Mouse (Mus musculus) heart, postnatal 4 days (tissue): Measurements from ENCODE around the gene Cryzl2. TPM values are rescaled to one million over a fixed set of nuclear protein-coding genes. Genes with fewer than 3 reads are reported as not detected.
A peak's percentile ranks its signal among the peaks of the same experiment; 100 is the strongest.

ENCODE experiments used
- DNase-seq: peaks from one replicate; pipeline ENCODE4 v3.0.0; 2021
- total RNA-seq, 2 experiments: library from RNA; stranded (reverse); gene quantifications; 2 replicates each; pipeline ENCODE4 v1.2.3; 2021

Cryzl2 gene
- total RNA-seq, 2 experiments from 2014 or later = 20.1 to 22.8 TPM

DNA sequence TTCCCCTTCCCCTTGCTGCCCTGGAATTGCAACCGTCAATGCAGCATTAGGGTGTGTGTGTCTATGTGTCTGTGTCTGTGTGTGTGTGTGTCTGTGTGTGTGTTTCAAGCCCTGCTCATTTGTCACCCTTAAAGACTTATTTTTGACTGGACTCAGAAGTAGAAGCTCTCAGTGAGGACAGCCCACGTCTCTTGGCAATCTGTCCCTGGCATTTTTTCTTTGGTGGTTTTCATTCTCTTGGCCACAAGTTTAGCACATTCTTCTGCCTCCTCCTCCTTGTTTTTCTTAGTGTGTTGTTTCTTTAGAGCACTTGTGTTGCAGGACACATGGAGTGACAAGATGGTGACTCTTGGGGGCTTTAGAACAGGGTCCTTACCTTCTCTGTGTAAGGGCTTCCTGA is 17.9 kb downstream of the Cryzl2 start:
- no peak for DNase-seq

DNA sequence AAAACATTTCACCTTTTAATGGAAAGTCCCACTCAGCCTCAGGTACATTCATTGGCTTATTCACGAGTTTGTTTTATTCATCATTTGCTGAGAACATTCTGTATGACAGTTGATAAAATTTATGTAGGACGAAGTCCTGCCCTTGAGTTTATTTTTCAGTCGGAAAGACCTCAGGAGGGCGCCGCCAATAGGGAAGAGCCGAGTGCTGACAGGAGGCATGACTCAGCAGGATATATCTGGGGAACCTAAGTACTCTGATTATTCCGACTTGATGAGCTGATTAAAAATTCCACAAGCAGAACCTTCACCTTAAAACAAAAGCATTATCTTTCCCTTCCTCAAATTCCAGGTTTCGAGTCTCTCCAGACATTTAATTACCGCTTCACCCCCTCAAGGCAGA is 21.7 kb downstream of the Cryzl2 start:
- DNase-seq = no peak

DNA sequence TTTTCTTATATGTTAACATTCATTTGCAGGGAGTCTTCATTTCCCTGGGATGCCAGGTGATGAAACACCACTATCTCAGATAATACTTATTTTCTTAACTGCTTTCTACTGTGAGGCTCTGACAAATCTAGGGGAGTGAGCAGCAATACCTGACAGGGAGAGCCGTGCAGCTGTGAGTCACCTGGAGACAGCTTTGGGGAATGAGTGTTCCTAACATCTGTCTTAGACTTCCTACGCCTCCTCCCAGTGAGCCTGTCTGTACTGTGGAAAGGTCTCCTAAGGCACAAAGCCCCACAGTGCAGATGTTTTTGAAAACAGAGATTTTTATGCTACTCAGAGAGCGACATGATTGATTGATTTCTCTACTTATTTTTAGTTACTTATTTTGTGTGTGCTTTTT is 22.5 kb downstream of the Cryzl2 start:
- no peak for DNase-seq

DNA sequence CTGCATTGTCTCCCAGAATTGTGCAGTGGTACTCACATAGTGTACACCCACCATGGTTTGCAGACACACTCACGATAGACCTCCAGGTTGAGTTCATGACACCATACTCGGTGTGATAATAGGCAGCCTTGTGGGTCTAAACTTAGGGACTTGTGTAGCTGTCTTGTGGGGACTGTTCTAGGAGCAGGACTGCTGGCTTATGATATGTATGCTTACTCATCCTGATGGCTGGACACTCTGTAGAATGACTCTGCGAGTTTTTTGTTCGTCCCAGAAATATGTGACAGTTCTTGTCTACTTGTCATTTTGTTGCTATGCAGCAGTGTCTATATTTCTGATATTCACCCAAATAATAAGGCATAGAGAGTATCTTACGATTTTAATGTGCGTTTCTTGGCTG is 23.3 kb downstream of the Cryzl2 start:
- no peak for DNase-seq

DNA sequence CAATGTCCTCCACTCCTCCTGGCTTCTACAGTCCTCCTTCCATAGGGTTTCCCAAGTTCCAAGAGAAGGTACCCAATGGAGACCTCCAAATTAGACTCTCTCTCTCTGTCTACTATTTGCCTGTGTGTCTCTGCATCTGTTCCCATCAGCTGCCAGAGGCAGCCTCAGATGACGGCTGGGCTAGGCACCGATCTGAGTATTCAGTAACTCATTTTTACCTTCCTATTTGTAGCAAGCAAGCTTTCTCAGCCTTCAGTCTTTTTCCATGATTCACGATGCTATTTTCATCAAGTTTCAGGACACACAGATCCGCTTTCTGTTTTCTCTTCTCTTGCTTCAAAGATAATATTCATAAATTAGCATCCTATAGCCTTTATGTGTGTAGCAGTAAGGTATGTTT is 25.8 kb downstream of the Cryzl2 start:
- no peak for DNase-seq

DNA sequence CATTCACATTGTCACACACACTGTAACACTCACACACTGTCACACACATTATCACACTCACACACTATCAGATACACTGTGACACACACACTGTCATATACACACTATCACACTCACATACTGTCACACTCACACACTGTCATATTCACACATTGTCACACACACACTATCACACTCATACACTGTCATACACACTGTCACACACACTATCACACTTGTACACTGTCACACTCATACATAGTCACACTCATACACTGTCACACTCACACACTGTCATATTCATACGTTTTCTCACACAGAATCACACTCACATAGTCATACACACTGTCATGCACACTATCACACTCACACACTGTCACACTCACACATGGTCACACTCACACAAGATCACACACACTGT is 42.3 kb downstream of the Cryzl2 start:
- no peak for DNase-seq

DNA sequence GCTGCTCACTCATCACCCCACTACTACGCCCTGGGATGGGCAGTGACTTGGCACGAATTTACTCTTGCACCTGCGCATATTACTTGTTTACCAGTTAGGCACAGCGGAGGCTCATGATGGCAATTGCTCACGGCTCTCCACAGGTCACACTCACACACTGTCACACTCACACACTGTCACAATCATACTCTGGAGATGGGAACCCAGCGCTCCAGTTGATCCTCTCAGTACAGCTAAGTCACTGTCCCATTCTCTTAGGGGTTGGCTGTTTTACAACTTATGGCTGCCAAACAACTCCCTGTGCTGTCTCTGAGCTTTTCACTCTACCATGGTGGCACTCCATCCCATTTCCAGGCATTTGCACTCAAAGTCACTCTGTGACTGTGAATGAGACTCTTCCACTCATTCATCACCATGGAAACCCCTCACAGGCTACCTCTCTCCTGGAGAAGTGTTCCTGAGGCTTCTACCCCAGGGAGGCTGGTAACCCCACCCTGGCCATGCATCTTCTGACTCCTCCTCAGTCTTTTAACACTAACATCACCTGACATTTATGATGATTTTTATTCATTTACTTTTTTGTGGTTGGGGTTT is 43.1 kb downstream of the Cryzl2 start:
- no peak for DNase-seq

DNA sequence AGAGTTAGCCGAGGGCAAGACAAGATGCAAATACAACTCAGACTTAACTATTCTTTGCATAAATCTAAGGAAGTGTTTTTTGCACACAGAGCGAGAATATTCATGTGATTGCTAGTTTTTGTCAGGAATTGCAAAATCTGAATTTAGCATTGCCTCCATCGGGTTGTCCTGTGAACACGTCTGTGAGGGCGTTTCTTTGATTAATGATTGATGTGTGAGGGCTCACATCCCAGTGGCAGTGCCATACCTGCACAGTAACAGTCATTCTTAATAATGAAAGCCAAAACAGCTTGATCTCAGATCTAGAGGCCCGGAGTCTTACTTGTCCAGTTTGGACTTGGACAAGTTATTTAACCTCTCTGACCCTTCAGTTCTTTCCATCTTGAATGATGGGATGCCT is 44.7 kb downstream of the Cryzl2 start:
- no peak for DNase-seq

DNA sequence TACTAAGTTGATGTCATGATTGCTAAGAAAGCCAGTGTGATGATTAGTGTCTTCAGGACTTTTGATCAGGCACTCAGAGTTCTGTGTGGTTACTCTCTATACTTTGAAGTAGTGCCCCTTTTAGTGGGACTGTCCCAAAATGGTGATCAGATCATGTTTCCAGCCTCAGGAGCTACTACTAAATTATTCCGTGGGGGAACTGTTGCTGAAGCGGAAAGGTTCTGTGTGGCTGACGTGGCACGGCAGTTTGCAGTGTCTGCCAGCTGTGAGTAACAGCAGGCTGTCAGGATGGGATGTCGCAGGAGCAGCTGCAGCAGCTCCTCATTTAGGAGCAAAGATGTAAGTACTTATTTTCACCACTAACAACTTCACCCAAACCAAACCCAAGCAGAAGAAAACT is 48.1 kb downstream of the Cryzl2 start, which contains the start of gene Sec16b:
Gene Sec16b (plus strand): TSS at position 207 of the 400 bp plus-strand sequence.
- DNase-seq = peak; percentile 70

DNA sequence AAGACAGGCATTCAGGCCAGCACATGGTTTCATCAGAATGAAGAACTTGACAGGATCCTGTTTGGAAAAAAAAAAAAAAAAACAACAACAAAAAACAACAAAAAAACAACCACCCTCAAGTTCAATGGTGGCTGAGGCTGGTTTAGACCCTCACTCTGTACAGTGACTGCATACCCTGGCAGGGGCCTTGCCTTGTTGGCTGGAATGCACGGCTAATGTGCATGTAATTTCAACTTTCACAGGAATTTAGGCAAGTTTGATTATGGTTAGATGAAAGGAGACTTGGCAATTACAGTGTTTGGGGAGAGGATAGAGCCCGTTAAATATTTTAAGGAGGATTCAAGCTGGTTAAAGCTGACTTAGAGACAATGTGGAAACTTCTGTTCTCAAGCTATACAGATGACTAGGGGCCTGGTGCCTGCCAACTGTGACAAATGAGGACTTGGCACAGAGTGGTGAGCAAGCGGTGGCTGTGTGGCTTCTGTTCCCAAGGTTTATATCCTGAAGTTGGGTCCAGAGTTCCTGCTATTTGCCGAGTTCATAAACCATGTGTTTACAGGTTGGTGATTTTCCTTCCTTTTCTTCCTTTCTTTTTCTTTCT is 48.7 kb downstream of the Cryzl2 start:
- peak; percentile 11 for DNase-seq

DNA sequence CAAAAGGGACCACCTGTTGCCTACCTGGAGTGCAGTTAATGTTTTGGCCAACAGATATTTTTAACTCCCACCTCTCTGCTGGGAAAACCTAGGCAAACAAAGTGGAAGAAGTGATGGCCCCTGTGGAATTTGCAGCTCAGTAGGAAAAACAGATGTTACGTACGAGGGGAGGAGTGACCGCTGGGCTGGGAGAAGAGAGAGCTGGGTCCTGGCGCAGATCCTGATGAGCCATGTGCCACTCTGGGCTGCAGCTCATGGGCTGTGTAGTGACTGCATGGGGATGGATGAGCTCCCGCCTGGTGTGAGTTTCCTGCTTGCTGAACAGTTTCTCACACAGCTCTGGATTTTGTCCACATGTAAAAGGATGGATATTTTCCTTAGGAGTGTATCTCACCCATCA is 49.4 kb downstream of the Cryzl2 start:
- peak; percentile 59 for DNase-seq

DNA sequence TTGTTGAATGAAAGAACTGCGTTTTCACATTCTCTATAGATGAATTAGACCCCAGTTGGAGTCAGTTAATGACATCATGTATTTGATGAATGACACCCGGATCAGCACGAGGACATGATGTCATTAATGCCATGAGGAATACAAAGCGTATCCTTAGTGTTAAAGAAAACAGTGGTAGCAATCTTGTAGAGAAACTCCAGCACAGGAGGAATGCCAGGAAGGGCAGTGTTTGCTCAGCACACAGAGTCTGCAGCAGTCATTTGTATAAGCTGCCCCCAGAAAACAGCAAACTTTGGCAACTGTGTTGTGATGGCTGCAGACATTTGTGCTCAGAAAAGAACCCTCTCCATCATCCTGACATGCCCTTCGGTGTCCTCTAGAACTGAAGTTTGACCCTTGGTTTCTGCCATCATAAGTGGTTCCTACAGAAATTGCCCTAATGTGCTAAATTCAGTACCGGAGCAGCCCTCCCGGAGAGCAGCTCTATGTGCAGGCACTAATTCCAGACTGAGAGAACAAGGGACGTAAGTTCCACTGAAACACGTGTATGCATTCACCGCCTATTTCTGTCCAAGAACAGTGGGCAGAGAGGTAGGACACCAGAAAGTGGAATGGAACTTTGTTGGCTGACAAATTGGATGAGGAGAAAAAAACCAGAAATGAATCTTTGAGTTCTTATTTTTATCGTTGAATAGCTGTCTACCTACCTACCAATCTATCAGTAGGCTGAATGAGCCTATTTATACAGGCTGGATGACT is 54.5 kb downstream of the Cryzl2 start:
- DNase-seq = no peak

DNA sequence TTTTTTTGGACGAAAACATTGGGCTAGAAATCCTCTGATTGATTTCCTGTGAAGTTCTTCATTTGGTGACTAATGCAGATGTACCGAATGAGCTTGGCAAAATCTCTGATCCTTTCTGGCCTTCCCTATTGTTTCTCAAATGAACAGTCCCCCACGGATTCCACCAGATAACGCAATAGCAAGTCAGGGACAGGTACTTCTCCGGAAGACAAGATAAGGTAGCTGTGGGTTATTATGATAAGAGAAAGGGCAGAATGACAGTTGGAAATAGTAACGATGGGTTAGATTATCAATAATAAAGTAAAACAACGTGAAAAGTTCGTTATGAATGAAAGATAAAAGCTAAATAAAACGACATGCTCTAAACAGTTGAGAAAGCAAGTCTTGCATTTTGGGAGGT is 55.2 kb downstream of the Cryzl2 start:
- DNase-seq = no peak

DNA sequence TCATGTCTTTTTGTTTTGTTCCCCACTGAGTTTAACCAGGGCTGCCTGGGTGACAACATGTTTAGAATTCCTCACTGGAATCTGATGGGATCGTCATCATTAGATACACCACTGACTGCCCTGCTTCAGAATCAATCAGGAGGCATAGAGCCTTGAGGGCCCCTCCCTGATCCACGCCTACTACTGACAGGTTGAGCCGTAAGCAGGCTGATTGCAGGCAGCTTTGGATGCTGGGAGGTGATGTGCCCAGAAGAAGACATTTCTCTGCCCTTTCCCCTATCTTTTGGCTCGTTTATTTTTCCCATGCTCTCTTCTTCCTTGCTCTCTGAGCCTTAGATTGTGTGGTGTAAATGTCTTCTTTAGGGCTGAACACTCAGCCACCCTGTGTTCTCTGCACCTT is 55.9 kb downstream of the Cryzl2 start:
- no peak for DNase-seq

DNA sequence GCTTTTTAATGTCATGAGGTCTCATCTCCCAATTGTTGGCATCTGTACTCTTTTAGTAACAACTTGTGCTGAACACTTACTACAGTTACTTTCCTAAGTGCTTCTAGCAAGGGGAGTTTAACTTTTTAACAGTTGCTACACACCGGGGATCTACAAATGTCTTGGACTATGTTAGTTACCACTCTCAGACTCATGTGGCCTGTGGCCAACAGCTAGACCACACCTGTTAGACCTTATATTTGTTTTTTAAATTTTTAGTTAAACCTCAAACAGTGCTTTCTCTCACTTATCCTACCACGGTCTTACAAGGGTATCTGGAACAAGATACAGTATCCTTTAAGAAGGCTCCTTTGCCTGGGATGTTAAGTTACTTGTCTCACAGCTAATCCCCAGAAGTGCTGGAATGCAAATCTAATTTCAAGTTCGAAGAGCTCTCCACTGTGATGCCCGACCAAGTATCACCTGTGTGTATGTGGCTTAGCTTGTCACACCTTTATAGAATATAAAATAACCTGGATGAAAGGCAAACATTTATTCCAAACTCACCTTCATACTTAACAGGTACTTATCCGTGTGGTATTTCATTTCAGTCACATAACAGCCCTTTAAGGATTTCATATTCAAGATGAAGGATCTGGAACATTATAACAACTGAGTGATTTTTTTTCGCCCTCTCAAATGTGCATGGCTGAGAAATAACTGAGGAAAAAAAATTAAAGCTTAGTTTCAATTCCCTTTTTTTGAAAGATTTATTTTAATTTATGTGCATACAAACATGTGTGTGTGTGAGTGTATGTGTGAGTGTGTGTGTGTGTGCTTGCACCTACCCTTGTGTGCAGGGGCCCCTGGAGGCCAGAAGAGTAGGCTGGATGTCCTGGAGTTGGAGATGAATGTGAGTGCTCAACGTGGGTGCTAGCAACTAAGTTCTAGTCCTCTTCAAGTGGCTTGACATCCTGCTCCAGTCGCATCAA is 58.7 kb downstream of the Cryzl2 start:
- no peak for DNase-seq

DNA sequence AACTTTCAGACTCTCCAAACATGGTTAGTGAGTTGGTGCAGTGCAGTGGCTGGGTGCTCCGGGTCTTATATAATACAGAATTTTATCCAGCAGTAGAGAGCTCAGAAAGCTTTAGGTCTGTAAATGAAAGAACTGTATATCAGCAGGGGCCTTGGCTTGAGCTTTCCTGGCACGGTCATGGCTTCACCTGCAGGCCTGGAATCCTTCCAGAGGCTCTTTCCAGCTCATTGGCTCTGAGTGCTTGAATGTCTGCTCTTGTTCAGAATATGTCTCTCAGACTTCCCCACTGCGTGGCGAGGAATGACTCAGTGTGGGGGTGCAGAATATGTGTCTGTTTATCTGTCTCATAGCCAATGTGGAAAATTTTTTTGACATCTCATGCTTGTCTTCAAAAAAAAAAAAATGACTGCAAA is 59.7 kb downstream of the Cryzl2 start:
- peak; percentile 42 for DNase-seq

DNA sequence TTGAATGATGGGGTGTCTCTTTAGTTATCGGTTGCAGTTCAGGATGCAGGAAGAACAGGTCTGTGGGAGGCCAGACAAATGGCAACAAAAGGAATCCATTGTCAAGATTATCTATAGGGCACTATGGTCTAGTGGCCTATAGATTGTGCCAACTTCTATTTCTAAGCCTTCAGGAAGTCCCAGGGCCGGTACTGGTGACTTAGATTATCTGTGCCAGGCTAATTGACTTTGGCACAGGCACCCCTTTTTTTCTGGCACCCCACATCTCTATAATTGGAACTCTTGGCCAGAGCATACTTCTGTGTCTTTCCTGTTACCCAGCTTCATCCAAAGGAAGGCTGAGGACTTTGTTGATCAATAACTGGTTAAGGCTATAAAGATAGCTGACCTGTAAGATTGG is 61.0 kb downstream of the Cryzl2 start:
- no peak for DNase-seq

DNA sequence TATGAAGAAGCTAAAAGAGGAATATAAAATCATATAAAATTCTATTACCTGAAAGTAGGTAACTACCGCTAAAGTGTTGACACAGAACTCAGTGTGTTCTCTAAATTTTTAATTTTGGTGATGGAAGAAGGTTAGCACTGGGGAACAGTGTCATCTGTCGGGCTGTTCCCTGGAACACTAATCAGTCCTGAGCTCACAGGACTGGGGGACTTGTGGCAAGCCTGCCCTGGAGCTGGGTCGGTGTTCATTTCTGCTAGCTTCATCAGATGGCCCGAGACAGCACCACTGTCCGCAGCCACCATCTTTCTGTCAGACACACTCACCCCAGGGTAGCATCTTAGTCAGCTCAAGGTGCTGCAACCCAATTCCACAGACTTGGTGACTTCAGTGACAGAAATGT is 63.9 kb downstream of the Cryzl2 start:
- DNase-seq = no peak

DNA sequence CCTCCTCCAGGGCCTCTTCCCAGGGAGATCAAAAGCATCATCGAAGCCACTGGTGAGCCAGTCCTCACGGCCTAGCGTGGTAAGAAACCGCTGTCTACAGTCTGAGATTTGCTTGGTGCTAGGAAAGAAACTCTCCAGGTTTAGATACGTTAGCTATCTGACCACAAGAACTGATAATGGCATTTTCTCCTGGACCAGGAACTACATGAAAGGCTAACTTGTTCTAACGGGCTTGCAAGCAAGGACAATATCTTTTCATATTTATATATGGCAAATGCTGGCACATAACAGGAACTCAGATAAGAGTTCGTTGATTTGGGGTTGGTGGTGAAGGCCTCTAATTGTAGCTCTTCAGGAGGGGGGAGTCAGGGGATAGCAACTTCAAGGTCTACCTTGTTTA is 66.4 kb downstream of the Cryzl2 start:
- no peak for DNase-seq

DNA sequence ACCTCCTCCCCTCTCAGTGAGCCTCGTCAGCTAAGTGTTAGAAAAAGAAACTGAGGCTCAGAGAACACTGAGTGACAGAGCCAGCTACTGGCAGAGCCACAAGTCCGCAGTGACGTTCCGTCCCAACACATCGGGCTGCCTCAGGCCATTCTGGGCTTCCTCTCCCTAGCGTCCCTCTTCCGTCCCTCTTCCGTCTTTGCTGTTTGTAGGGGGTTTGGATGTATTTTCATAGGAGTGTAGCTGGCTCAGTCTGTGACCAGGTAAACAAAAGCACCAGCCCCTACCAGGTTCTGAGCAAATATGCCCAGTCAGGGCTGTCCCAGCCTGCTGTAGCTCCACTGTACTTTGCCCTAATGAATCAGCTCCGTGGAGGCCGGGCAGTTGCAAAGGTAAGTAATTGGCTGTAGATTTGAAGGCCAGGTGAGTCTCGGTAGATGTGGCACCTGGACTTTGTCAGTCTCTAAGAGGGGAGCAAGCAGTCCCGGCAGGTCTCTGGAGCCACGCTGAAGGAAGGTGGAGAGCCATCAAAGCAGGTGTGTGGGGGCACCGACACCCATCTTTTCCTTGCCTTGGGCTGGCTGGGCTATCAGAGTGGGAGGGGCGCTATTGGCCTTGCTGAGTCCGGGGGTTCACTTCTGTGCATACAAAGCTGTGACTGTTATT is 67.4 kb downstream of the Cryzl2 start:
- no peak for DNase-seq

DNA sequence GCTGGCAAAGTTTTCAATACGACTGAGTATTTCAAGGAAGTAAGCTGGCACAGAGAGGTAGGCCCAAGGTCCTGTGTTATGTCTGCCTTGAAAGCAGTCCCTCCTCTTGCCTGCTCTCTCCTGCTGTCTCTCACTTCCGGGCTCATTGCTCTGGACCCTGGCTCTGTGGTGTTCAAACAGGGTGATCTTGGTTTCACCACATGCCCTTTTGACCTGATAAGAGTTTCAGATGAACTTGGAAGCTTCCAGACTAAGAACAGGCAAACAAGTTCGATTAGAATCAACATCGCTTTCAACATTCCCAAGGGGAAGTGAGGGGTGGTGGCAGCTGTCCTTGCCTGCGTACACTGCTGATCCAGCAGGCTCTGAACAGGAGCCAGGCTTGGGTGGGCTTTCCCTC is 68.2 kb downstream of the Cryzl2 start:
- DNase-seq = no peak

DNA sequence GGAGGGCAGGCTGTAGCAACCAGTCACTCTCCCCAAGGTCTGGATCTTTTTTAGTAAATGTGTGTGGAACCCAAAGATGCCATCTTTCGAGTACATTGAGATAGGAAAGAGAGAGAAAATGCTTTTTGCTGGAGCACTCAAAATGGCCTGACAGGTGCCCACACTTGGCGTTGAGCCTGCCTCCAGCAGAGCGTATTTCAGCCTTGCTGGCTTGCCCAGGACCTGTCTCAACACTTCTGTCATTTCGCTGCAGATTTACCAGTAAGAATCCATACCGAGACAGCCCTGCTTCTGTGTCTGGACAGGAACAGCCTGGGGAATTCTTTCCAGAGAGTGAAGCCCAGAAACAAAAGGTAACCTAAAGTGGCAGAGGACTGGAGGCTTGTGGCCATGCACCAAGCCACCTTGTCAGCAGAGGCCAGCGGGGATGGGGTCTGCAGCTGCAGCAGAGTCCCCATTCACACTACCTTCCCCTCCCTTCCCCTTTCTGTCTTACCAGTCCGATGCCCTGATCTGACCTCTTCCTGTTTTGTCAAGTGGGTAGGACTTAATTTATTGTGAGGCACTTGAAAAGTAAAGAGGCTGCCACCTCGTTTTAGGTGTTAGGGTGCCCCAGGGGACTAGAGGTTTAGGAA is 74.6 kb downstream of the Cryzl2 start:
- no peak for DNase-seq
